Mouse (Mus musculus) cerebellum, postnatal 14 days (tissue): Measurements from ENCODE around the gene Vmn2r10.
"Not testable (repeated sequence)": the region's sequence is repeated elsewhere in the genome, so short reads cannot be mapped to it uniquely, and the experiment has no call there.

Experiments used
- DNase-seq, 2 experiments: peaks; one replicate each; pipeline ENCODE4 v3.0.0; 2021; ENCODE audit warnings: mixed read lengths in 2 of 2

The Vmn2r10 gene

GRCm38 (mm10) chr5:109006427-109006826 is at the start of gene Vmn2r10:
Gene Vmn2r10 (minus strand): TSS chr5:109006527.
- not testable (repeated sequence) for DNase-seq

GRCm38 (mm10) chr5:109055286-109055685 is 49.0 kb upstream of the Vmn2r10 start:
- no peak for DNase-seq

- DNase-seq, result no peak
Measured at GRCm38 (mm10) chr5:109032591-109032990, 26.3 kb upstream of the Vmn2r10 start.

GRCm38 (mm10) chr5:108988924-108989323 is 17.4 kb downstream of the Vmn2r10 start:
- no peak for DNase-seq
